In genomic region chr11:88069246-88069570, GRCm38 (mm10) we compare ENCODE assay signal across 7 mouse cellular contexts. TPM values are rescaled to one million over a fixed set of nuclear protein-coding genes. Genes with fewer than 3 reads are reported as not detected.
DNase-seq lines count a peak whose midpoint lies in the region; ATAC-seq and TF ChIP-seq lines count a peak whose summit lies in the region.

No protein-coding gene starts in this region.

- no peak for ATAC-seq in lung, embryonic 15.5 days (ENCODE audit: borderline replicate concordance, extremely low read depth, low FRiP score, low TSS enrichment)
- ATAC-seq in embryonic facial prominence, embryonic 15.5 days (ENCODE audit: insufficient number of reproducible peaks, low FRiP score, low TSS enrichment, low read depth) = no peak
- no peak for ATAC-seq in limb, embryonic 11.5 days (ENCODE audit: insufficient number of reproducible peaks, low FRiP score, low TSS enrichment, low read depth)

- no peaks in the 10 kb centered on the region for H3K27me3 ChIP-seq in lung, embryonic 15.5 days
- H3K27me3 ChIP-seq in embryonic facial prominence, embryonic 15.5 days = no peaks in the 10 kb centered on the region
- H3K27me3 ChIP-seq in limb, embryonic 11.5 days (ENCODE audit: control insufficient read depth, insufficient read depth, low read length) = no peaks in the 10 kb centered on the region
- H3K27me3 ChIP-seq in small intestine, adult 2 months (ENCODE audit: control insufficient read depth, insufficient read depth, low read length) = no peaks in the 10 kb centered on the region

- peaks cover 39% of the 10 kb centered on the region for H3K4me1 ChIP-seq in lung, embryonic 15.5 days
- peaks cover 34% of the 10 kb centered on the region for H3K4me1 ChIP-seq in embryonic facial prominence, embryonic 15.5 days
- H3K4me1 ChIP-seq in limb, embryonic 11.5 days (ENCODE audit: control insufficient read depth, insufficient read depth, low read length) = peaks cover 14% of the 10 kb centered on the region
- H3K4me1 ChIP-seq in small intestine, adult 2 months (ENCODE audit: control insufficient read depth, insufficient read depth, insufficient read length, low read length) = peaks cover 4% of the 10 kb centered on the region; the same call in 1 of the 2 replicates

- peak overlapping the region; percentile 98 for H3K4me3 ChIP-seq in lung, embryonic 15.5 days
- H3K4me3 ChIP-seq in embryonic facial prominence, embryonic 15.5 days (replicated peaks) = peak overlapping the region; percentile 94
- H3K4me3 ChIP-seq in limb, embryonic 11.5 days (ENCODE audit: low read depth, low read length) = peak overlapping the region; percentile 98
- H3K4me3 ChIP-seq in small intestine, adult 2 months (ENCODE audit: low read depth, low read length) = peak overlapping the region; percentile 96

- peak overlapping the region; percentile 99 for H3K27ac ChIP-seq in lung, embryonic 15.5 days
- H3K27ac ChIP-seq in embryonic facial prominence, embryonic 15.5 days (replicated peaks) = peak overlapping the region; percentile 95
- peak overlapping the region; percentile 97 for H3K27ac ChIP-seq in limb, embryonic 11.5 days (replicated peaks; ENCODE audit: low read depth, low read length)
- H3K27ac ChIP-seq in small intestine, adult 2 months (ENCODE audit: insufficient read depth, low read depth, low read length) = 0 out of 2 replicates have a peak overlapping the region, but pooled peaks have one; percentile 21

- intact Hi-C loops in left cerebral cortex, postnatal 25 days (cut with DNase I) = loop anchor here (2.0 kb wide), 2 partner anchors 30 to 94 kb away; partner anchors contain the start of gene Cuedc1

- H3K9me3 ChIP-seq in lung, embryonic 15.5 days = no peaks in the 10 kb centered on the region
- H3K9me3 ChIP-seq in embryonic facial prominence, embryonic 15.5 days (replicated peaks) = no peaks in the 10 kb centered on the region
- no peaks in the 10 kb centered on the region for H3K9me3 ChIP-seq in limb, embryonic 11.5 days (ENCODE audit: control insufficient read depth, low read length)

- H3K36me3 ChIP-seq in lung, embryonic 15.5 days = peaks cover 10% of the 10 kb centered on the region
- peaks cover 9% of the 10 kb centered on the region; the same call in 1 of the 2 replicates for H3K36me3 ChIP-seq in embryonic facial prominence, embryonic 15.5 days
- H3K36me3 ChIP-seq in limb, embryonic 11.5 days (ENCODE audit: control insufficient read depth, insufficient read depth, low read length) = peaks cover 6% of the 10 kb centered on the region; the same call in 1 of the 2 replicates
- H3K36me3 ChIP-seq in small intestine, adult 2 months (ENCODE audit: control insufficient read depth, insufficient read depth, low read length) = peaks cover 7% of the 10 kb centered on the region

- peak overlapping the region; percentile 87 for H3K4me2 ChIP-seq in lung, embryonic 15.5 days
- peak overlapping the region; percentile 69 for H3K4me2 ChIP-seq in embryonic facial prominence, embryonic 15.5 days (replicated peaks)
- H3K4me2 ChIP-seq in limb, embryonic 11.5 days (ENCODE audit: low read depth, severe bottlenecking) = peak overlapping the region; percentile 74

- H3K9ac ChIP-seq in lung, embryonic 15.5 days = peak overlapping the region; percentile 96
- peak overlapping the region; percentile 77 for H3K9ac ChIP-seq in embryonic facial prominence, embryonic 15.5 days
- peak overlapping the region; percentile 99 for H3K9ac ChIP-seq in limb, embryonic 11.5 days (ENCODE audit: low read length)

- no peak for TF ChIP-seq POLR2A in small intestine, adult 2 months (IDR thresholded peaks at IDR 0.05; ENCODE audit: low read depth, low read length)

- WGBS in lung, embryonic 15.5 days = 0% methylated on average over 12 of the region's 12 CpGs
- under 1% methylated on average over 12 of the region's 12 CpGs for WGBS in embryonic facial prominence, embryonic 15.5 days
- WGBS in limb, embryonic 11.5 days = 0% methylated on average over 12 of the region's 12 CpGs
- WGBS in small intestine, adult 2 months = 1% methylated on average over 12 of the region's 12 CpGs

- TF ChIP-seq CTCF in small intestine, adult 2 months (IDR thresholded peaks at IDR 0.05; ENCODE audit: extremely low read depth, insufficient read length, insufficient replicate concordance, low read depth, low read length) = no peak

- DNase-seq in lung, postnatal 14 days = no peak
- DNase-seq in limb, embryonic 11.5 days (ENCODE audit: low spot score) = no peak
- DNase-seq in left cerebral cortex, postnatal 25 days (ENCODE audit: low spot score in 2 of 2) = no peak
- DNase-seq in urinary bladder, postnatal 10 days (ENCODE audit: low spot score) = no peak

RNA-seq across cellular contexts. Expression of gene Vezf1, which starts 1.1 kb away (rescaled TPM):
- polyA plus RNA-seq in lung, embryonic 15.5 days (2015; fragmentation: Nextera tagmentation; extraction: Ambion mirVana) = 37.7 and 39.7 TPM in 2 replicates
- 37.5 and 39.6 TPM in 2 replicates for polyA plus RNA-seq in embryonic facial prominence, embryonic 15.5 days (2015; fragmentation: Nextera tagmentation; extraction: Ambion mirVana)
- polyA plus RNA-seq in limb, embryonic 11.5 days (2014; fragmentation: Nextera tagmentation; extraction: Ambion mirVana) = 63.7 and 67.5 TPM in 2 replicates
- polyA plus RNA-seq in small intestine, adult 2 months (2012; rRNA removed) = 6.1 and 10.6 TPM in 2 replicates
- total RNA-seq in left cerebral cortex, postnatal 25 days (2021) = 10 to 100 TPM; 23.6 to 25.8 TPM

RNA-seq across cellular contexts. Expression of gene Srsf1, which starts 22.0 kb away (rescaled TPM):
- 308 and 313 TPM in 2 replicates for polyA plus RNA-seq in lung, embryonic 15.5 days (2015; fragmentation: Nextera tagmentation; extraction: Ambion mirVana)
- 269 and 279 TPM in 2 replicates for polyA plus RNA-seq in embryonic facial prominence, embryonic 15.5 days (2015; fragmentation: Nextera tagmentation; extraction: Ambion mirVana)
- polyA plus RNA-seq in limb, embryonic 11.5 days (2014; fragmentation: Nextera tagmentation; extraction: Ambion mirVana) = 500 and 537 TPM in 2 replicates
- 37.3 and 52.4 TPM in 2 replicates for polyA plus RNA-seq in small intestine, adult 2 months (2012; rRNA removed)
- total RNA-seq in left cerebral cortex, postnatal 25 days (2021) = 100 to 1,000 TPM; 177 to 190 TPM

RNA-seq across cellular contexts. Expression of gene Cuedc1, which starts 28.6 kb away (rescaled TPM):
- polyA plus RNA-seq in lung, embryonic 15.5 days (2015; fragmentation: Nextera tagmentation; extraction: Ambion mirVana) = 17.7 and 19.7 TPM in 2 replicates
- polyA plus RNA-seq in embryonic facial prominence, embryonic 15.5 days (2015; fragmentation: Nextera tagmentation; extraction: Ambion mirVana) = 35.4 and 38.7 TPM in 2 replicates
- polyA plus RNA-seq in limb, embryonic 11.5 days (2014; fragmentation: Nextera tagmentation; extraction: Ambion mirVana) = 14.3 and 15.7 TPM in 2 replicates
- polyA plus RNA-seq in small intestine, adult 2 months (2012; rRNA removed) = 12.3 and 13.3 TPM in 2 replicates
- 10 to 100 TPM; 28.7 to 29.5 TPM for total RNA-seq in left cerebral cortex, postnatal 25 days (2021)

Comparison
In these comparisons a context has a peak if more than half of its experiments do, and no peak if none do; other contexts are left out.
1. H3K27ac ChIP-seq: peak in every context shown above with its lines; median percentile 99 in lung, embryonic 15.5 days; 97 in limb, embryonic 11.5 days; 95 in embryonic facial prominence, embryonic 15.5 days; 21 in small intestine, adult 2 months.